Mouse (Mus musculus): Measurements from ENCODE around the gene Tmem253. TPM values are rescaled to one million over a fixed set of nuclear protein-coding genes. Genes with fewer than 3 reads are reported as not detected.

Gene Tmem253
- polyA plus RNA-seq, 1 experiment from 2014 or later = 0.61 TPM

DNA sequence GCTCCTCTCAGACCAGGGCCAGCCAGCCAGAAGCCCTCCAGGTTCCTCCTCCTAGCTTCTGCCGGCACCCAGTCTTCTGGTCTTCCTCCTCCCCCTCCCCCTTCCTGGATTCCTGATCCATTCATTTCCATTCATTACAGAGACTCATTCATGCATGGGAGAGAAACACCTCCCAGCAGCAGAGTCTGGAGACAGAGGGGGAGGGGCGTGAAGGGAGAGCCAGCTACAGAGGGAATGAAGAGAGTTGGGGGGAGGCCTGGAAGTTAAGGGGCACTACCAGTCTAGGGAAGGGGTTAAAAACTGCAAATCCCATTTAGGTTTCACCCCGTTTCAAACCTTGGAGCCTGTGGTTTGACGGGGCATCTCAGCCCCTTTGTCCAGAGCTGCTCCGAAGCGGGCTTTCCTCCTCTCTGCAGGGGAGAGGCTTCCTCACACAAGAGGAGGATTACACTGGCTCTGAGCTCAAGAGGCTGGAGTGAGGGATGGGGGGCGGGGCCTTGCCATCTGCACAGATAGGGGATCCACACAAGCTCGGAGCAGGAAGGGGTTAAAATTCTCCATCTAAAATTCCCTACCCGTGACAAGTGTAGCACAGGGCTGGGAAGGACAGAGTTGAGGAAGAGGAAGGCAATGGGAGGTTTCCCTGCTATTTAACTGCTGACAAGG is 4.9 kb upstream of the Tmem253 start:
- Histone ChIP-seq H3K9me3 (ENCODE audit: control insufficient read depth, low read length) (no peaks in the 10 kb centered on the region), H3K27me3 (ENCODE audit: control insufficient read depth, insufficient read depth, low read length) (no peaks in the 10 kb centered on the region), H3K4me3 (ENCODE audit: low read depth, low read length) (peak overlapping the region; percentile 28), H3K4me1 (ENCODE audit: control insufficient read depth, insufficient read depth, low read length) (peaks cover 46% of the 10 kb centered on the region), H3K4me2 (ENCODE audit: low read depth) (peak overlapping the region; percentile 47), H3K27ac (ENCODE audit: low read depth, low read length) (peak overlapping the region; percentile 97), H3K36me3 (ENCODE audit: control insufficient read depth, insufficient read depth, low read length) (peaks cover 18% of the 10 kb centered on the region), H3K9ac (ENCODE audit: low read length) (peak overlapping the region; percentile 69)
- DNase-seq (ENCODE audit: low spot score) = peak; percentile 90
- WGBS = under 1% methylated on average over 9 of the region's 9 CpGs
- ATAC-seq (ENCODE audit: insufficient read depth, low FRiP score, low TSS enrichment) = peak; percentile 81

GRCm38 (mm10) chr14:52011683-52012082 is 3.8 kb upstream of the Tmem253 start:
- peak overlapping the region; percentile 100 for H3K27ac ChIP-seq (ENCODE audit: low read depth, low read length)

DNA sequence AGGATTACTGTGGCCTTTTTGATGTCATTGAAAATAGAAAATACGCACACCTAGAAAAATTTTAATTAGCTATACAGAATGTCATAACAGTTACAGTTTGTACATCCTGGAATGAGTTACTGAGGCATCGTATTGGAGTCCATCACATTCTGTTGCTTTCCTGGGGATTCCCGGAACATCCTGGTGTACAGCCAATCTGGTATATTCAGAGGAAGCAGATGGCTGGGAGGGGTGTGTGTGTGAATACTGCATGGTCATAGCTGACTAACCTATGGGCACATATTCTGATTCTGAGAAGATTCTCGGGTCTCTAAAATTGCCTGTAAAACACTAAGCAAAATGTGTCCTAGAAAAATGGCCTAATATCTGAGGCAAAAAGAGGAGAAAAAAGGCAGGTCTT is 3.4 kb upstream of the Tmem253 start:
- 68% methylated on average over 4 of the region's 4 CpGs for WGBS
- no peaks in the 10 kb centered on the region for H3K27me3 ChIP-seq (ENCODE audit: control insufficient read depth, insufficient read depth, low read length)
- 0 out of 2 replicates have a peak overlapping the region, but pooled peaks have one; percentile 13 for H3K4me3 ChIP-seq (ENCODE audit: low read depth, low read length)
- peak overlapping the region; percentile 100 for H3K27ac ChIP-seq (ENCODE audit: low read depth, low read length)
- H3K4me2 ChIP-seq (ENCODE audit: low read depth) = peak overlapping the region; percentile 51
- peaks cover 56% of the 10 kb centered on the region for H3K4me1 ChIP-seq (ENCODE audit: control insufficient read depth, insufficient read depth, low read length)
- ATAC-seq (ENCODE audit: insufficient read depth, low FRiP score, low TSS enrichment) (no peak), DNase-seq (ENCODE audit: low spot score) (no peak)
- no peak overlapping the region; the same call in 1 of the 2 replicates for H3K9ac ChIP-seq (ENCODE audit: low read length)
- H3K36me3 ChIP-seq (ENCODE audit: control insufficient read depth, insufficient read depth, low read length) = peaks cover 9% of the 10 kb centered on the region
- H3K9me3 ChIP-seq (ENCODE audit: control insufficient read depth, low read length) = no peaks in the 10 kb centered on the region

More at GRCm38 (mm10) chr14:52011683-52012082, 3.8 kb upstream of the Tmem253 start:
- H3K27me3 ChIP-seq (ENCODE audit: control insufficient read depth, insufficient read depth, low read length) = no peaks in the 10 kb centered on the region
- H3K9ac ChIP-seq (ENCODE audit: low read length) = no peak overlapping the region
- DNase-seq (ENCODE audit: low spot score) = no peak
- WGBS = 67% methylated on average over 1 of the region's 1 CpGs
- no peaks in the 10 kb centered on the region for H3K9me3 ChIP-seq (ENCODE audit: control insufficient read depth, low read length)
- 0 out of 2 replicates have a peak overlapping the region, but pooled peaks have one; percentile 13 for H3K4me3 ChIP-seq (ENCODE audit: low read depth, low read length)
- no peak for ATAC-seq (ENCODE audit: insufficient read depth, low FRiP score, low TSS enrichment)
- peaks cover 11% of the 10 kb centered on the region for H3K36me3 ChIP-seq (ENCODE audit: control insufficient read depth, insufficient read depth, low read length)
- H3K4me1 ChIP-seq (ENCODE audit: control insufficient read depth, insufficient read depth, low read length) = peaks cover 55% of the 10 kb centered on the region
- H3K4me2 ChIP-seq (ENCODE audit: low read depth) = peak overlapping the region; percentile 26

GRCm38 (mm10) chr14:52012553-52012952 is 2.9 kb upstream of the Tmem253 start:
- no peaks in the 10 kb centered on the region for H3K9me3 ChIP-seq (ENCODE audit: control insufficient read depth, low read length)
- ATAC-seq (ENCODE audit: insufficient read depth, low FRiP score, low TSS enrichment) = no peak
- WGBS = 58% methylated on average over 5 of the region's 5 CpGs
- peak overlapping the region; percentile 51 for H3K4me2 ChIP-seq (ENCODE audit: low read depth)
- peak overlapping the region; percentile 100 for H3K27ac ChIP-seq (ENCODE audit: low read depth, low read length)
- H3K27me3 ChIP-seq (ENCODE audit: control insufficient read depth, insufficient read depth, low read length) = no peaks in the 10 kb centered on the region
- no peak for DNase-seq (ENCODE audit: low spot score)
- H3K4me3 ChIP-seq (ENCODE audit: low read depth, low read length) = peak overlapping the region; percentile 82
- peaks cover 56% of the 10 kb centered on the region for H3K4me1 ChIP-seq (ENCODE audit: control insufficient read depth, insufficient read depth, low read length)
- peaks cover 7% of the 10 kb centered on the region for H3K36me3 ChIP-seq (ENCODE audit: control insufficient read depth, insufficient read depth, low read length)
- peak overlapping the region; percentile 97 for H3K9ac ChIP-seq (ENCODE audit: low read length)

DNA sequence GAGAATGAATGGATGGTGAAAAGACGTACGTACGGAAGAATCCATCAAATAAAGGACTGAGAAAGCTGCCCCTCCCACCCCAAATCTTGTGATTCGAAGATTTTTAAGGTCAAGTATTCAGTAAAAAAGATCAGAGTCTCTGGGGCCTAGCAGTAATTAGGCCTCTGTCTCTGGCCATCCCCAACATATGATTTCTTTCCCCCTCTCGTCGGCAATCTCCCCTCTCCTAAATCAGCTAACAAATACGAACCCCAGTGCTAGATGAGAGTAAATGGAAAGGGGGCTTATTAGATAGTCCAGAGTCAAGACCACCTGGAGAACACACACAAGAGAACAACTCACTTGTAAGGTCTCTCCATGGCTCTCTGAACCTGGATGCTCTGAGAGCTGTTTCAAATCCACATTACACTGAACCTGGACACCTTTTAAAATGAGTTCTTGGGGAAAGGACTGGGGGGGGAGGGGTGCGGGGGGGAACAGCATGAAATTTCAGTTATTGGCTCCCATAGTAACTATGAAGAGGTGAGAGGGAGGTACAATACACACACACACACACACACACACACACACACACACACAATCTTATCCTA is 2.3 kb upstream of the Tmem253 start:
- ATAC-seq (ENCODE audit: insufficient read depth, low FRiP score, low TSS enrichment) (no peak), DNase-seq (ENCODE audit: low spot score) (no peak)
- H3K9me3 ChIP-seq (ENCODE audit: control insufficient read depth, low read length) = no peaks in the 10 kb centered on the region
- peak overlapping the region; percentile 97 for H3K9ac ChIP-seq (ENCODE audit: low read length)
- peaks cover 56% of the 10 kb centered on the region for H3K4me1 ChIP-seq (ENCODE audit: control insufficient read depth, insufficient read depth, low read length)
- H3K36me3 ChIP-seq (ENCODE audit: control insufficient read depth, insufficient read depth, low read length) = peaks cover 6% of the 10 kb centered on the region
- peak overlapping the region; percentile 100 for H3K27ac ChIP-seq (ENCODE audit: low read depth, low read length)
- WGBS = 31% methylated on average over 8 of the region's 8 CpGs
- H3K27me3 ChIP-seq (ENCODE audit: control insufficient read depth, insufficient read depth, low read length) = no peaks in the 10 kb centered on the region
- peak overlapping the region; percentile 51 for H3K4me2 ChIP-seq (ENCODE audit: low read depth)
- H3K4me3 ChIP-seq (ENCODE audit: low read depth, low read length) = peak overlapping the region; percentile 82

DNA sequence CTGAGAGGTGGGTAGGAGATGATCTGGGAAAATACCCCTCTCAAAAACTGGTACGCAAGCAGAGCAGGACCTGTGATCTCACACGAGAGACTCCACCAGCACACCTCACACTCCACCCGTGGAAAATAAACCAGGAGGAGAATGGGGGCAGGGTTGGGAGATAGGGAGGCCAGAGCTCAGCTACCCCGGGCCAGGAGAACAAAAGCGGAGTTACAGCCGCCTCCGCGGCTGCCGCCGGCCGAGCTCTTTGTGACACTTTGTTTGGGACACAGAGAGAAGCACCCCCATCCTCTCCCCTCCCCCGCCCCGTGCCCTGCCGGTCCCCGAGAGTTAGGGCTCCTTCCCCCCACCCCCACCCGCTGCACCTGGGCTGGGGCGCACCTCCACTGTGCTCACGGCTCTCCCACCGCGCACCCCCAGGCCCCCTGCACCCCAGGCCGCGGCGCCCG is 1.7 kb upstream of the Tmem253 start:
- H3K4me3 ChIP-seq (ENCODE audit: low read depth, low read length) = peak overlapping the region; percentile 82
- WGBS = under 1% methylated on average over 14 of the region's 24 CpGs

GRCm38 (mm10) chr14:52014271-52014760 is 1.1 kb upstream of the Tmem253 start:
- Histone ChIP-seq H3K9ac (ENCODE audit: low read length) (peak overlapping the region; percentile 97), H3K4me2 (ENCODE audit: low read depth) (peak overlapping the region; percentile 51), H3K9me3 (ENCODE audit: control insufficient read depth, low read length) (no peaks in the 10 kb centered on the region), H3K27me3 (ENCODE audit: control insufficient read depth, insufficient read depth, low read length) (no peaks in the 10 kb centered on the region), H3K36me3 (ENCODE audit: control insufficient read depth, insufficient read depth, low read length) (no peaks in the 10 kb centered on the region), H3K4me1 (ENCODE audit: control insufficient read depth, insufficient read depth, low read length) (peaks cover 58% of the 10 kb centered on the region), H3K27ac (ENCODE audit: low read depth, low read length) (peak overlapping the region; percentile 100), H3K4me3 (ENCODE audit: low read depth, low read length) (peak overlapping the region; percentile 82)
- DNase-seq (ENCODE audit: low spot score) = no peak
- 0% methylated on average over 5 of the region's 80 CpGs for WGBS
- peak; percentile 6; the same call in 1 of the 2 replicates for ATAC-seq (ENCODE audit: insufficient read depth, low FRiP score, low TSS enrichment)

More for the DNA sequence above, 1.7 kb upstream of the Tmem253 start:
- Histone ChIP-seq H3K9me3 (ENCODE audit: control insufficient read depth, low read length) (no peaks in the 10 kb centered on the region), H3K36me3 (ENCODE audit: control insufficient read depth, insufficient read depth, low read length) (no peaks in the 10 kb centered on the region; the same call in 1 of the 2 replicates), H3K4me2 (ENCODE audit: low read depth) (peak overlapping the region; percentile 51), H3K27me3 (ENCODE audit: control insufficient read depth, insufficient read depth, low read length) (no peaks in the 10 kb centered on the region), H3K4me1 (ENCODE audit: control insufficient read depth, insufficient read depth, low read length) (peaks cover 58% of the 10 kb centered on the region), H3K9ac (ENCODE audit: low read length) (peak overlapping the region; percentile 97), H3K27ac (ENCODE audit: low read depth, low read length) (peak overlapping the region; percentile 100)
- DNase-seq (ENCODE audit: low spot score) = peak; percentile 68
- ATAC-seq (ENCODE audit: insufficient read depth, low FRiP score, low TSS enrichment) = peak; percentile 3; the same call in 1 of the 2 replicates

DNA sequence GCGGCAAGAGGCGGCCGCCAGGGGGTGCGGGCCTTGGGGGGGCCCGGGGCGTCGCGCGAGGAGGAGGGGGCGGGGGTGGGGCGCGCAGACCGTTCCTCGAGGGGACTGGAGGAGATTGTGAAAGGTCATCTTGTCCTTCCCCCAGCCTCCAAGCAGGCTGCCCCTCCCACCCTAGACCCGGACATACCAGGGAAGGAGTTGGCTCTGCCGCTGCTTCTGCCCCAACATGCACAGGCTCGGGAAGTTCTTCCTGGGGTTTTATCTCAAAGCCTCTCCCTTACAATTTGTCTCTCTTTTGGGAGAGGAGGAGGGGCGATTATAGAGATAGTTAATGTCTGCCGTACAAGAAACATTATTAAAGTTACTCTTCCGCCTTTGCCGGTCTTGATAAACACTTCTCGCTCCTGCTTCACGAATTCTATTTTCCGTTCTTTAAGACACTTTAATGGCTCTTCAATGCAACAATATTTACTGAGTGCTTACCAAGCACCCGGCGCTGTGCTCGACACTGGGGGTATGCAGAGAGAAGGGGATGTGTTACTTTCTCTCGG is 622 bp upstream of the Tmem253 start:
- Histone ChIP-seq H3K36me3 (ENCODE audit: control insufficient read depth, insufficient read depth, low read length) (no peaks in the 10 kb centered on the region), H3K4me3 (ENCODE audit: low read depth, low read length) (peak overlapping the region; percentile 82), H3K9ac (ENCODE audit: low read length) (peak overlapping the region; percentile 97), H3K27me3 (ENCODE audit: control insufficient read depth, insufficient read depth, low read length) (no peaks in the 10 kb centered on the region), H3K9me3 (ENCODE audit: control insufficient read depth, low read length) (no peaks in the 10 kb centered on the region), H3K4me2 (ENCODE audit: low read depth) (peak overlapping the region; percentile 51), H3K4me1 (ENCODE audit: control insufficient read depth, insufficient read depth, low read length) (peaks cover 53% of the 10 kb centered on the region), H3K27ac (ENCODE audit: low read depth, low read length) (peak overlapping the region; percentile 100)
- ATAC-seq (ENCODE audit: insufficient read depth, low FRiP score, low TSS enrichment) (peak; percentile 20; the same call in 1 of the 2 replicates), DNase-seq (ENCODE audit: low spot score) (peak; percentile 78)
- WGBS = 1% methylated on average over 18 of the region's 28 CpGs

Measured in neural tube, embryonic 11.5 days (tissue).